Mouse (Mus musculus) right cerebral cortex, postnatal 36 days (tissue): ENCODE measurements around the gene Anp32e.
"Not testable (repeated sequence)": the region's sequence is repeated elsewhere in the genome, so short reads cannot be mapped to it uniquely, and the experiment has no call there.

Source experiments
- DNase-seq, 2 experiments: peaks; one replicate each; pipeline ENCODE4 v3.0.0; 2022; ENCODE audit warnings: low spot score in 2 of 2, mixed read lengths in 1 of 2

The Anp32e gene

GRCm38 (mm10) chr3:95903753-95904502 lies 25.1 kb upstream of the Anp32e start:
- no peak for DNase-seq

- no peak for DNase-seq
These were observed 24.5 kb upstream of the Anp32e start, which contains the start of gene Car14 for GRCm38 (mm10) chr3:95904568-95904967. Gene Car14 (minus strand): TSS chr3:95904691.

GRCm38 (mm10) chr3:95905146-95905939 lies 23.7 kb upstream of the Anp32e start:
- DNase-seq = peak in 1 of 2 experiments; percentile 60

- DNase-seq = no peak
These were observed 23.0 kb upstream of the Anp32e start for GRCm38 (mm10) chr3:95905940-95906492.

- DNase-seq = no peak
These were observed 22.2 kb upstream of the Anp32e start for GRCm38 (mm10) chr3:95906860-95907259.

- no peak for DNase-seq
These were observed 21.4 kb upstream of the Anp32e start for GRCm38 (mm10) chr3:95907613-95908012.

GRCm38 (mm10) chr3:95914706-95915105 lies 14.3 kb upstream of the Anp32e start:
- DNase-seq = no peak

- DNase-seq = no peak
These were observed 12.3 kb upstream of the Anp32e start for GRCm38 (mm10) chr3:95916760-95917159.

GRCm38 (mm10) chr3:95920532-95920931 lies 8.5 kb upstream of the Anp32e start:
- not testable (repeated sequence) for DNase-seq

GRCm38 (mm10) chr3:95923429-95923828 lies 5.6 kb upstream of the Anp32e start:
- DNase-seq = not testable (repeated sequence)

- no peak for DNase-seq
These were observed 4.9 kb upstream of the Anp32e start for GRCm38 (mm10) chr3:95924185-95924584.

- no peak for DNase-seq
These were observed 4.0 kb upstream of the Anp32e start for GRCm38 (mm10) chr3:95925087-95925486.

- DNase-seq = no peak
These were observed 787 bp upstream of the Anp32e start for GRCm38 (mm10) chr3:95928261-95928657.

GRCm38 (mm10) chr3:95929581-95930470 lies 780 bp downstream of the Anp32e start:
- no peak for DNase-seq

- DNase-seq = no peak
These were observed 1.4 kb downstream of the Anp32e start for GRCm38 (mm10) chr3:95930471-95930789.

GRCm38 (mm10) chr3:95931471-95931870 lies 2.4 kb downstream of the Anp32e start:
- DNase-seq = no peak

GRCm38 (mm10) chr3:95932157-95932556 lies 3.1 kb downstream of the Anp32e start:
- DNase-seq = no peak

GRCm38 (mm10) chr3:95932566-95932965 lies 3.5 kb downstream of the Anp32e start:
- DNase-seq = no peak

- DNase-seq = no peak
These were observed 4.2 kb downstream of the Anp32e start for GRCm38 (mm10) chr3:95933111-95933750.

- no peak for DNase-seq
These were observed 5.4 kb downstream of the Anp32e start for GRCm38 (mm10) chr3:95934448-95934847.

- no peak for DNase-seq
These were observed 9.2 kb downstream of the Anp32e start for GRCm38 (mm10) chr3:95938217-95938616.
